Mouse (Mus musculus) embryonic facial prominence, embryonic 12.5 days (tissue): Measurements from ENCODE around the gene Bag5. TPM values are rescaled to one million over a fixed set of nuclear protein-coding genes. Genes with fewer than 3 reads are reported as not detected.
"Not testable (repeated sequence)": the region's sequence is repeated elsewhere in the genome, so short reads cannot be mapped to it uniquely, and the experiment has no call there.

Experiments used
- ATAC-seq: fragments of 200-750 bp; cut with Nextera tagmentation; 2 replicates; pipeline ENCODE4 v1.8.0; 2017; ENCODE audit not compliant: insufficient number of reproducible peaks, insufficient read depth, low FRiP score, low TSS enrichment
- H3K27ac ChIP-seq: fragments of 300-500 bp; sonication (generic); 2 replicates; pipeline ENCODE4 v1.5.1; 2016; ENCODE audit warnings: mild to moderate bottlenecking
- H3K27me3 ChIP-seq: fragments of 300-500 bp; sonication (generic); 2 replicates; pipeline ENCODE4 v1.6.1; 2016; ENCODE audit warnings: mild to moderate bottlenecking, moderate library complexity
- H3K36me3 ChIP-seq: fragments of 300-500 bp; sonication (generic); 2 replicates; pipeline ENCODE4 v1.6.1; 2016; ENCODE audit warnings: mild to moderate bottlenecking
- H3K4me1 ChIP-seq: fragments of 300-500 bp; sonication (generic); 2 replicates; pipeline ENCODE4 v1.6.1; 2016
- H3K4me2 ChIP-seq: fragments of 300-500 bp; sonication (generic); replicated peaks from 2 replicates; pipeline ENCODE4 v1.6.1; 2016; ENCODE audit warnings: mild to moderate bottlenecking, moderate library complexity
- H3K4me3 ChIP-seq: fragments of 300-500 bp; sonication (generic); 2 replicates; pipeline ENCODE4 v1.5.1; 2016; ENCODE audit warnings: mild to moderate bottlenecking
- H3K9ac ChIP-seq: fragments of 300-500 bp; sonication (generic); 2 replicates; pipeline ENCODE4 v1.6.1; 2016; ENCODE audit warnings: mild to moderate bottlenecking, moderate library complexity
- H3K9me3 ChIP-seq: fragments of 300-500 bp; sonication (generic); 2 replicates; pipeline ENCODE4 v1.6.1; 2016; ENCODE audit warnings: mild to moderate bottlenecking, moderate library complexity
- WGBS: fragments of 180-500 bp; shearing (Covaris S2); methylation state at CpG from one replicate; pipeline ENCODE4 v1.1.7; 2016; 5-methylcytosine and 5-hydroxymethylcytosine counted together
- polyA plus RNA-seq: library from polyadenylated mRNA; unstranded; fragments of >200 nt; fragmentation: Nextera tagmentation; extraction: Ambion mirVana; gene quantifications from 2 replicates; pipeline ENCODE4 v1.2.1, GENCODE M21; 2016

Bag5 gene
- polyA plus RNA-seq, 1 experiment from 2014 or later: 61.3 TPM

- no peaks in the 10 kb centered on the region for H3K9me3 ChIP-seq
- no peak for ATAC-seq
- no peak overlapping the region for H3K4me3 ChIP-seq
- H3K27me3 ChIP-seq: no peaks in the 10 kb centered on the region
- H3K9ac ChIP-seq: no peak overlapping the region
- H3K27ac ChIP-seq: no peak overlapping the region
- no peaks in the 10 kb centered on the region for H3K36me3 ChIP-seq
- no peak overlapping the region for H3K4me2 ChIP-seq
- H3K4me1 ChIP-seq: no peaks in the 10 kb centered on the region
- 88% methylated on average over 6 of the region's 6 CpGs for WGBS
Measured at GRCm38 (mm10) chr12:111752491-111752890, 39.4 kb upstream of the Bag5 start.

GRCm38 (mm10) chr12:111750739-111751138 is 37.7 kb upstream of the Bag5 start:
- no peak overlapping the region for H3K4me2 ChIP-seq
- 0 out of 2 replicates have a peak, but pooled peaks cover 4% of the 10 kb centered on the region for H3K4me1 ChIP-seq
- H3K9me3 ChIP-seq: no peaks in the 10 kb centered on the region
- no peak overlapping the region for H3K27ac ChIP-seq
- H3K27me3 ChIP-seq: no peaks in the 10 kb centered on the region
- H3K36me3 ChIP-seq: no peaks in the 10 kb centered on the region
- no peak overlapping the region for H3K4me3 ChIP-seq
- H3K9ac ChIP-seq: no peak overlapping the region
- 94% methylated on average over 3 of the region's 3 CpGs for WGBS
- no peak for ATAC-seq

GRCm38 (mm10) chr12:111747421-111747820 is 34.4 kb upstream of the Bag5 start:
- H3K9me3 ChIP-seq: no peaks in the 10 kb centered on the region
- WGBS: 77% methylated on average over 7 of the region's 7 CpGs
- no peaks in the 10 kb centered on the region for H3K27me3 ChIP-seq
- no peak for ATAC-seq
- H3K4me3 ChIP-seq: no peak overlapping the region
- H3K27ac ChIP-seq: no peak overlapping the region
- no peak overlapping the region for H3K9ac ChIP-seq
- H3K4me1 ChIP-seq: 0 out of 2 replicates have a peak, but pooled peaks cover 4% of the 10 kb centered on the region
- no peak overlapping the region for H3K4me2 ChIP-seq
- no peaks in the 10 kb centered on the region for H3K36me3 ChIP-seq

GRCm38 (mm10) chr12:111746091-111746490 is 33.0 kb upstream of the Bag5 start:
- Histone ChIP-seq H3K27me3 (no peaks in the 10 kb centered on the region), H3K9ac (no peak overlapping the region), H3K4me1 (0 out of 2 replicates have a peak, but pooled peaks cover 4% of the 10 kb centered on the region), H3K4me2 (no peak overlapping the region), H3K36me3 (no peaks in the 10 kb centered on the region), H3K27ac (no peak overlapping the region), H3K4me3 (no peak overlapping the region), H3K9me3 (no peaks in the 10 kb centered on the region)
- 62% methylated on average over 5 of the region's 5 CpGs for WGBS
- 0 out of 2 replicates have a peak, but pooled peaks have one; percentile 53 for ATAC-seq

- WGBS: 73% methylated on average over 6 of the region's 6 CpGs
- H3K27ac ChIP-seq: no peak overlapping the region
Measured at GRCm38 (mm10) chr12:111745274-111745673, 32.2 kb upstream of the Bag5 start.

GRCm38 (mm10) chr12:111743981-111744423 is 30.9 kb upstream of the Bag5 start:
- no peak overlapping the region for H3K4me3 ChIP-seq
- H3K9ac ChIP-seq: 0 out of 2 replicates have a peak overlapping the region, but pooled peaks have one; percentile 1
- H3K9me3 ChIP-seq: no peaks in the 10 kb centered on the region
- H3K4me1 ChIP-seq: 0 out of 2 replicates have a peak, but pooled peaks cover 4% of the 10 kb centered on the region
- H3K4me2 ChIP-seq: no peak overlapping the region
- 85% methylated on average over 11 of the region's 11 CpGs for WGBS
- no peaks in the 10 kb centered on the region for H3K27me3 ChIP-seq
- no peak overlapping the region for H3K27ac ChIP-seq
- H3K36me3 ChIP-seq: no peaks in the 10 kb centered on the region
- ATAC-seq: no peak

More at GRCm38 (mm10) chr12:111745274-111745673, 32.2 kb upstream of the Bag5 start:
- ATAC-seq: no peak
- H3K36me3 ChIP-seq: no peaks in the 10 kb centered on the region
- H3K27me3 ChIP-seq: no peaks in the 10 kb centered on the region
- H3K4me1 ChIP-seq: 0 out of 2 replicates have a peak, but pooled peaks cover 4% of the 10 kb centered on the region
- no peak overlapping the region for H3K9ac ChIP-seq
- H3K4me2 ChIP-seq: no peak overlapping the region
- no peak overlapping the region for H3K4me3 ChIP-seq
- H3K9me3 ChIP-seq: no peaks in the 10 kb centered on the region

- no peak for ATAC-seq
- H3K27ac ChIP-seq: no peak overlapping the region
- WGBS: 53% methylated on average over 2 of the region's 2 CpGs
Measured at GRCm38 (mm10) chr12:111743419-111743818, 30.4 kb upstream of the Bag5 start.

GRCm38 (mm10) chr12:111741338-111741737 is 28.3 kb upstream of the Bag5 start:
- 0 out of 2 replicates have a peak, but pooled peaks cover 4% of the 10 kb centered on the region for H3K4me1 ChIP-seq
- no peak overlapping the region for H3K4me3 ChIP-seq
- H3K36me3 ChIP-seq: no peaks in the 10 kb centered on the region
- H3K4me2 ChIP-seq: no peak overlapping the region
- WGBS: 49% methylated on average over 8 of the region's 8 CpGs
- ATAC-seq: no peak
- H3K9me3 ChIP-seq: no peaks in the 10 kb centered on the region
- H3K9ac ChIP-seq: no peak overlapping the region
- H3K27ac ChIP-seq: no peak overlapping the region
- no peaks in the 10 kb centered on the region for H3K27me3 ChIP-seq

More at GRCm38 (mm10) chr12:111743419-111743818, 30.4 kb upstream of the Bag5 start:
- no peak overlapping the region for H3K4me2 ChIP-seq
- H3K9me3 ChIP-seq: no peaks in the 10 kb centered on the region
- H3K36me3 ChIP-seq: no peaks in the 10 kb centered on the region
- no peak overlapping the region for H3K4me3 ChIP-seq
- 0 out of 2 replicates have a peak, but pooled peaks cover 4% of the 10 kb centered on the region for H3K4me1 ChIP-seq
- no peaks in the 10 kb centered on the region for H3K27me3 ChIP-seq
- H3K9ac ChIP-seq: no peak overlapping the region

GRCm38 (mm10) chr12:111738754-111739153 is 25.7 kb upstream of the Bag5 start:
- no peaks in the 10 kb centered on the region for H3K9me3 ChIP-seq
- ATAC-seq: no peak
- no peaks in the 10 kb centered on the region for H3K27me3 ChIP-seq
- H3K4me1 ChIP-seq: no peaks in the 10 kb centered on the region
- 5% methylated on average over 3 of the region's 3 CpGs for WGBS
- H3K27ac ChIP-seq: no peak overlapping the region
- H3K9ac ChIP-seq: no peak overlapping the region
- H3K4me2 ChIP-seq: no peak overlapping the region
- no peak overlapping the region for H3K4me3 ChIP-seq
- H3K36me3 ChIP-seq: no peaks in the 10 kb centered on the region

- no peak overlapping the region for H3K9ac ChIP-seq
- no peak overlapping the region for H3K4me3 ChIP-seq
- WGBS: 46% methylated on average over 9 of the region's 9 CpGs
- H3K27ac ChIP-seq: no peak overlapping the region
- no peaks in the 10 kb centered on the region for H3K36me3 ChIP-seq
- peaks cover 4% of the 10 kb centered on the region; the same call in 1 of the 2 replicates for H3K4me1 ChIP-seq
- H3K4me2 ChIP-seq: no peak overlapping the region
- ATAC-seq: no peak
- no peaks in the 10 kb centered on the region for H3K27me3 ChIP-seq
- no peaks in the 10 kb centered on the region for H3K9me3 ChIP-seq
Measured at GRCm38 (mm10) chr12:111737370-111737769, 24.3 kb upstream of the Bag5 start.

GRCm38 (mm10) chr12:111736676-111737075 is 23.6 kb upstream of the Bag5 start:
- H3K9ac ChIP-seq, H3K27ac ChIP-seq, H3K4me3 ChIP-seq, ATAC-seq, H3K27me3 ChIP-seq, H3K4me1 ChIP-seq, H3K9me3 ChIP-seq, H3K4me2 ChIP-seq, H3K36me3 ChIP-seq: not testable (repeated sequence)
- WGBS: 81% methylated on average over 8 of the region's 8 CpGs

GRCm38 (mm10) chr12:111734912-111735311 is 21.9 kb upstream of the Bag5 start:
- H3K4me1 ChIP-seq: peaks cover 6% of the 10 kb centered on the region; the same call in 1 of the 2 replicates
- H3K4me3 ChIP-seq: no peak overlapping the region
- peaks cover 7% of the 10 kb centered on the region; the same call in 1 of the 2 replicates for H3K36me3 ChIP-seq
- 92% methylated on average over 3 of the region's 3 CpGs for WGBS
- ATAC-seq: no peak
- H3K27ac ChIP-seq: no peak overlapping the region
- no peaks in the 10 kb centered on the region for H3K27me3 ChIP-seq
- no peak overlapping the region for H3K4me2 ChIP-seq
- H3K9me3 ChIP-seq: no peaks in the 10 kb centered on the region
- H3K9ac ChIP-seq: no peak overlapping the region
